Mouse (Mus musculus) liver, adult 2 months (tissue): ENCODE measurements around the gene Cwc22. TPM values are rescaled to one million over a fixed set of nuclear protein-coding genes. Genes with fewer than 3 reads are reported as not detected.

Experiments
- DNase-seq: peaks from one replicate; pipeline ENCODE4 v3.0.0-alpha.2; 2011; ENCODE audit warnings: low read depth, low spot score; ENCODE audit errors: extremely low read depth
- H3K27ac ChIP-seq: fragments of 200-500 bp; replicated peaks from 2 replicates; pipeline ENCODE4 v1.5.1; 2012; ENCODE audit warnings: low read depth, mild to moderate bottlenecking, control low read depth, inconsistent platforms, low read length; ENCODE audit not compliant: insufficient read depth
- H3K27me3 ChIP-seq: fragments of 200-500 bp; 2 replicates; pipeline ENCODE4 v1.6.1; 2012; ENCODE audit warnings: mild to moderate bottlenecking, moderate library complexity, low read length, inconsistent platforms; ENCODE audit not compliant: control insufficient read depth, insufficient read depth
- H3K36me3 ChIP-seq: fragments of 200-500 bp; 2 replicates; pipeline ENCODE4 v1.6.1; 2012; ENCODE audit warnings: low read length, inconsistent platforms; ENCODE audit not compliant: control insufficient read depth, insufficient read depth
- H3K4me1 ChIP-seq: fragments of 200-500 bp; 2 replicates; pipeline ENCODE4 v1.6.1; 2011; ENCODE audit warnings: low read length; ENCODE audit not compliant: control insufficient read depth, insufficient read depth
- H3K4me3 ChIP-seq: fragments of 200-500 bp; 2 replicates; pipeline ENCODE4 v1.5.1; 2011; ENCODE audit warnings: low read depth, mild to moderate bottlenecking, control low read depth, low read length, moderate library complexity; ENCODE audit not compliant: insufficient read depth
- H3K79me2 ChIP-seq: fragments of 200-500 bp; 2 replicates; pipeline ENCODE4 v1.6.1; 2012; ENCODE audit warnings: inconsistent platforms, mild to moderate bottlenecking, low read length, moderate library complexity; ENCODE audit not compliant: control insufficient read depth, insufficient read depth
- H3K9ac ChIP-seq: fragments of 200-500 bp; 2 replicates; pipeline ENCODE4 v1.6.1; 2012; ENCODE audit warnings: low read depth, mild to moderate bottlenecking, control low read depth, inconsistent platforms, low read length
- CTCF ChIP-seq: fragments of 200-500 bp; IDR thresholded peaks from 2 replicates; pipeline ENCODE4 v1.5.1; 2011; ENCODE audit warnings: low read depth, low read length, control low read depth
- POLR2A ChIP-seq: fragments of 200-500 bp; IDR thresholded peaks from 2 replicates; pipeline ENCODE4 v1.6.1; 2011; ENCODE audit warnings: low read length, control low read depth; ENCODE audit not compliant: insufficient read depth; ENCODE audit errors: extremely low read depth
- whole genome bisulfite sequencing: fragments of 180-500 bp; shearing (Covaris S2); methylation state at CpG from one replicate; pipeline ENCODE4 v1.1.7; 2018; 5-methylcytosine and 5-hydroxymethylcytosine counted together
- polyA plus RNA-seq: library from polyadenylated mRNA; depleted of rRNA; stranded (reverse); fragments of >200 nt; gene quantifications from 2 replicates; pipeline ENCODE4 v1.2.3, GENCODE M21; 2012
- total RNA-seq: library from RNA; depleted of rRNA; stranded (reverse); fragments of >200 nt; gene quantifications from 2 replicates; pipeline ENCODE4 v1.2.3, GENCODE M21; 2014

Cwc22 gene
- total and polyA plus RNA-seq, 2 experiments, result 3.4 to 10.6 TPM

DNA sequence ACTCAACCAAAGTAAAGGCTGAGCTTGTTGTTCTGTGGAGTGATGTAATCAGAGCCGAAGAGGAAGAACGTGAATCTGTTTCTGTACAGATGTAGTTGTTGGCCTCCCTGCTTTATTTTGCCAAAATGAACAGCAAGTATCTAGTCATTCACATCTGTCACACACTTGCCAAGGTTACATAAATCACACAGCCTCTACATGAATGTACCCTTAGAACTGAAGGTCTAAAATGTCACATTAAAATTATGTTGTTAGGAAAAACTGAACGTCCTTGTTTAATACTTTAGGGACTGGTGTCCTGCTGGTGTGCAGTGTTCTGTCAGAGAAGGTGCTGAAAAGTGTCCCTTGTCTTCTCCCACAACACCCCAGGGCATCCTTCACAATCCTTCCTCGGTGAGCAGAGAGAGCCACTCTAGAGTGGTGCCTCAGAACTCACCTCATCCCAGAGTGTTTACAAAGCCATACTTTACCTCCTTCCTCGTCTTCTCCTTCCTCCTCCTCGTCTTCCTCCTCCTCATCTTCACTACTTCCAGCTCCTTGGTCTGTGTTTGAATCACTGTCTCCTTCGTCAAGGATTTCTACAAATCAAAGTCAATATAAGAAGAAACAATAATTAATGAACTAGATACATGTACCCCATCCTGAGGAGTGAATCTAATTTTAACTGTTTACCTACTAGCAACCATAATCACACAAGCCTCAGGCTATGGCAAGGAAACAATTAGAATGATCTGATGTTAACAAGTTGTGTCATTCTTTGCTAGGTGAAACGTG, 29.4 kb downstream of the Cwc22 start:
- DNase-seq, result no peak
- Histone ChIP-seq H3K27ac (no peak overlapping the region), H3K9ac (no peak overlapping the region), H3K79me2 (no peaks in the 10 kb centered on the region), H3K4me1 (no peaks in the 10 kb centered on the region), H3K27me3 (no peaks in the 10 kb centered on the region), H3K36me3 (peaks cover 54% of the 10 kb centered on the region), H3K4me3 (no peak overlapping the region)
- 90% methylated on average over 8 of the region's 8 CpGs for WGBS
- TF ChIP-seq POLR2A, result no peak
- TF ChIP-seq CTCF, result no peak

DNA sequence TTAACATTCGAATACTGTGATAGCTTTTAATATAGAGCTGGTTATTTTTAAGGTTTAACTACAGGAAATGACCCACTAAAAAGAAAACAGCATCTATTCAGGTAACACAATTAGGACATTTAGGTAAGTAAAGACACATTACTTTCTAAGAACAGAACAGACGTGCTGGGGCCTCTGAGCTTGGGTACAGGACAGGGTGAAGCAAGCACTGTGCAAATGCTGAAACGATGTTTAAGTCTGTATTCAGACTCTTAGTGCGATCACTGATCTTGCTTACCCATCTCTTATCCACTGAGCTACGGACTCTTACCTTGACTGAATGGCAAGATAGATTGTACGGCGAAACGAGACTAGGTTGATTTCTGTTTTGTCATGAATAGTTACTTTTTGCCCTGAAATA, 31.0 kb downstream of the Cwc22 start:
- Histone ChIP-seq H3K9ac (no peak overlapping the region), H3K27ac (no peak overlapping the region), H3K27me3 (no peaks in the 10 kb centered on the region), H3K4me3 (no peak overlapping the region), H3K36me3 (peaks cover 51% of the 10 kb centered on the region), H3K79me2 (no peaks in the 10 kb centered on the region), H3K4me1 (no peaks in the 10 kb centered on the region)
- TF ChIP-seq POLR2A (no peak), CTCF (no peak)
- 97% methylated on average over 8 of the region's 8 CpGs for WGBS
- no peak for DNase-seq

DNA sequence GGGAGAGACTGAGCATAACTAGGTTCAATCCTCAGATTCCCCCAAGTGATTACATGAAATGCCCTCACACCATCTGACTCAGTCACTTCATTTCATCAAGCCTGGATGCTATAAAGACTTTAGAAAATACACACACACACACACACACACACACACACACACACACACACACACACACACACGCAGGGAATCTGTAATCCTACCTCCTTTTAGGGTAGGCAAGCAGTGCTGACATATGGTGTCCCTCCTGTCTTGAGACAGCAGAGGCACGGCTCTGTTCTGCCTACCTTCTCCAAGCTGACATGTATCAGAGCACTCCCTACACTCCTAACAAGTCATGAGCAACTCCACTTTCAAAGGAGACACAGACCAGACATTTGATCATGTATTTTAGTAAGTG, 32.5 kb downstream of the Cwc22 start:
- H3K36me3 ChIP-seq, result peaks cover 46% of the 10 kb centered on the region
- no peak overlapping the region for H3K4me3 ChIP-seq

DNA sequence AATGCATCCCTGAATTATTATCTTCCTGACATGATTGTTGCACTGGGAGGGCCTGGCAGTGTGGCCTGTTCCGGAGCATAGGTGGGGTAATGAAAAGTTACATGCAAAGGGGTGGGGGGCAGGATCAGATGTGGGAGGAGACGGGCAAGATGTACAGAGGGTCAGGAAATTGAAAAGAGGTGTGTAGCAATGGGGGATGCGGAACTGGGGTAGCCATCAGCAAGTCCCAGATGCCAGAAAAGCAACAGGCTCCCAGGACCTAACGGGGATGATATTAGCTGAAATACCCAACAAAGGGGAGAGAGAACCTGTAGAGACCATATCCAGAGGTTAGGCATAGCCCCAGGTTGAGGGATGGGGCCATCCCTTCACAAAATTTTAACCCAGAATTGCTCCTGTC, 34.0 kb downstream of the Cwc22 start:
- TF ChIP-seq CTCF, result no peak
- TF ChIP-seq POLR2A, result no peak
- H3K36me3 ChIP-seq, result peaks cover 41% of the 10 kb centered on the region
- no peaks in the 10 kb centered on the region for H3K79me2 ChIP-seq
- no peaks in the 10 kb centered on the region for H3K4me1 ChIP-seq
- no peak for DNase-seq
- H3K4me3 ChIP-seq, result no peak overlapping the region
- no peaks in the 10 kb centered on the region for H3K27me3 ChIP-seq
- 97% methylated on average over 4 of the region's 4 CpGs for WGBS
- no peak overlapping the region for H3K9ac ChIP-seq
- no peak overlapping the region for H3K27ac ChIP-seq

More for the DNA sequence above, 32.5 kb downstream of the Cwc22 start:
- Histone ChIP-seq H3K79me2 (no peaks in the 10 kb centered on the region), H3K9ac (no peak overlapping the region), H3K27me3 (no peaks in the 10 kb centered on the region), H3K4me1 (no peaks in the 10 kb centered on the region), H3K27ac (no peak overlapping the region)
- TF ChIP-seq POLR2A, result no peak
- TF ChIP-seq CTCF, result no peak
- no peak for DNase-seq
- WGBS, result 93% methylated on average over 2 of the region's 2 CpGs

DNA sequence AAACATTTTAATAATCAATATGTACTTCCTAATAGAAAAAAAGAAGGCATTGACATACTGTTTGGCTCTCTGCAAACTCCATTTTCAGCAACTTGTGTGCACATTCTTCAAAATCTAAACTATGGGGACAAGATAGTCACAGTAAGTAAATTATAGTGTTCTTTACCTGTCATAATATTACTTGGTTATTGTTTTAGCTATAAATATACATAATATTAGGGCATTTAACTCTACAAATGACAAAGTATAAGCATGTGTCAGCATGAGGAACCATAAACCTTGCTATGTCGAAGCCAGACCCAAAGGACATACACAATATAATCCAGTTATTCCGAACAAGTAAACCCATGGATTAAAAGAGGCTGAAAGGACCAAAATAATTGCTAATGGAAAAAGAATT, 34.7 kb downstream of the Cwc22 start:
- H3K4me1 ChIP-seq, result no peaks in the 10 kb centered on the region
- no peak overlapping the region for H3K27ac ChIP-seq
- H3K79me2 ChIP-seq, result no peaks in the 10 kb centered on the region
- no peak for TF ChIP-seq POLR2A
- TF ChIP-seq CTCF, result no peak
- H3K27me3 ChIP-seq, result no peaks in the 10 kb centered on the region
- WGBS, result 97% methylated on average over 2 of the region's 2 CpGs
- peaks cover 39% of the 10 kb centered on the region for H3K36me3 ChIP-seq
- DNase-seq, result no peak
- no peak overlapping the region for H3K4me3 ChIP-seq
- H3K9ac ChIP-seq, result no peak overlapping the region

DNA sequence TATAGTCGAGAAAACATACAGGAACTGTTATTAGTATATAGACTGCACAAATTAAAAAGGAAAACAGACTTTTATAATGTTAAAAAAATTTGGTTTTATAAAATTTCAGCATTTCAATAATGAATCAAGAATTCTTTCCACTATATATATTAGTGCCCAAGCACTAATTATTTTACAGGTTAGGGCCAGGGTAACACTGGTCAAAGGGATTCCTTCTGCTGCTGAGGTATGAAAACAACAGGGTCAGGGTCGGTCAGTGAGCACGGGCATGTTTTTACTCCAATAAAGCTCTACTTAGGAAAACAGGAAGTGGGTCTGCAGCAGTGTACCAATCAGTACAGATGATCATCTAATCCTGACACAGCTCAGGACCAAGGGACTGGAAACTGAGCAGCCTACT, 36.0 kb downstream of the Cwc22 start:
- H3K4me1 ChIP-seq, result no peaks in the 10 kb centered on the region
- no peak overlapping the region for H3K4me3 ChIP-seq
- no peak overlapping the region for H3K27ac ChIP-seq
- TF ChIP-seq CTCF (no peak), POLR2A (no peak)
- no peaks in the 10 kb centered on the region for H3K79me2 ChIP-seq
- 62% methylated on average over 3 of the region's 3 CpGs for WGBS
- H3K27me3 ChIP-seq, result no peaks in the 10 kb centered on the region
- peaks cover 42% of the 10 kb centered on the region for H3K36me3 ChIP-seq
- DNase-seq, result no peak
- H3K9ac ChIP-seq, result no peak overlapping the region
